Mouse (Mus musculus) monocyte, adult 59 days (primary cell): ENCODE results near the gene Trp53inp2. TPM values are rescaled to one million over a fixed set of nuclear protein-coding genes. Genes with fewer than 3 reads are reported as not detected.

ENCODE experiments used
- total RNA-seq, 2 experiments: library from RNA; stranded (reverse); gene quantifications; one replicate each; pipeline ENCODE4 v1.2.4; 2023

The Trp53inp2 gene
- total RNA-seq = 100 to 1,000 TPM; 174 to 200 TPM

GRCm38 (mm10) chr2:155380261-155381059, at the start of gene Trp53inp2:
Gene Trp53inp2 (plus strand): TSS chr2:155381059.

GRCm38 (mm10) chr2:155356971-155357591, 23.8 kb upstream of the Trp53inp2 start, which contains the start of gene Pigu:
Gene Pigu (minus strand): TSS chr2:155357430.

Other genes starting within 250 kb of the Trp53inp2 start
- 100 to 1,000 TPM; 139 to 149 TPM for gene Itch, start 247.6 kb upstream of the Trp53inp2 start, total RNA-seq
- gene Dynlrb1, start 144.5 kb upstream of the Trp53inp2 start, total RNA-seq = 100 to 1,000 TPM in 1 of 2 experiments, 10 to 100 TPM in 1; 99.5 to 122 TPM
- gene Map1lc3a, start 104.8 kb upstream of the Trp53inp2 start, total RNA-seq = 10 to 100 TPM; 48.5 to 57.6 TPM
- 10 to 100 TPM; 17.7 to 20.2 TPM for gene Pigu, start 23.6 kb upstream of the Trp53inp2 start, total RNA-seq
- gene Ncoa6, start 92.8 kb downstream of the Trp53inp2 start, total RNA-seq = 10 to 100 TPM; 60.0 to 70.4 TPM
- gene Acss2, start 136.9 kb downstream of the Trp53inp2 start, total RNA-seq = 10 to 100 TPM; 15.5 to 16.7 TPM
- gene Ggt7, start 137.2 kb downstream of the Trp53inp2 start, total RNA-seq = not detected
- 10 to 100 TPM; 33.7 to 39.6 TPM for gene Gss, start 211.8 kb downstream of the Trp53inp2 start, total RNA-seq
- gene Myh7b, start 230.2 kb downstream of the Trp53inp2 start, total RNA-seq = under 1 TPM in 1 of 2 experiments, not detected in 1; 0.12 TPM